Comparison of ENCODE assay signal across 8 mouse cellular contexts in the genomic region with DNA sequence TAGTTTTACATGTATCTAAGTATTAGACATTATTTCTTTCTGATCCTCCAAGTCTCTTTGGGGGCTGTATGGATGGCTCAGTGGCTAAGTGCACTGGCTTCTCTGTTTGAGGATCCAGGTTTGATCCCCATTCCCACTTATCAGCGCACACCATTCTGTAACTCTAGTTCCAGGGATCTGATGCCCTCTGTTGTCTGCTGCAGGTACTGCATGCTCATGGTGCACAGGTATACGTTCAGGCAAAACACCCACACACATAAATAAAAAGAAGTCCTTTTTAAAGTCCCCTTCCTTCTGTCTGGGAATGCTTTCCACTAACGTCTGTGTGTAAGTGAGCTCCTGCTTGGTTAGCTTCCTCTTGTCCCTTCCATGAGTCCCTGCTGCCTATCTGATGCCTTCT. TPM values are rescaled to one million over a fixed set of nuclear protein-coding genes. Genes with fewer than 3 reads are reported as not detected.
DNase-seq lines count a peak whose midpoint lies in the region; ATAC-seq lines count a peak whose summit lies in the region.

No protein-coding gene starts in this region.

- H3K36me3 ChIP-seq in midbrain, embryonic 14.5 days (ENCODE audit: control insufficient read depth, insufficient read depth, low read length), result peaks cover 53% of the 10 kb centered on the region
- H3K36me3 ChIP-seq in midbrain, embryonic 15.5 days (replicated peaks), result peaks cover 35% of the 10 kb centered on the region
- no peaks in the 10 kb centered on the region for H3K36me3 ChIP-seq in splenic B cell, adult 2 months (ENCODE audit: control insufficient read depth, insufficient read depth, low read length, poor library complexity, severe bottlenecking)

- intact Hi-C loops in left cerebral cortex, postnatal 25 days (cut with DNase I), result no loop called here

- H3K9ac ChIP-seq in midbrain, embryonic 14.5 days (replicated peaks; ENCODE audit: low read length), result no peak overlapping the region
- no peak overlapping the region for H3K9ac ChIP-seq in midbrain, embryonic 15.5 days

- no peaks in the 10 kb centered on the region for H3K9me3 ChIP-seq in midbrain, embryonic 14.5 days (ENCODE audit: control insufficient read depth, low read length)
- H3K9me3 ChIP-seq in midbrain, embryonic 15.5 days, result no peaks in the 10 kb centered on the region

- no peaks in the 10 kb centered on the region for H3K27me3 ChIP-seq in midbrain, embryonic 14.5 days (ENCODE audit: control insufficient read depth, insufficient read depth, low read length)
- H3K27me3 ChIP-seq in midbrain, embryonic 15.5 days (replicated peaks), result no peaks in the 10 kb centered on the region
- H3K27me3 ChIP-seq in splenic B cell, adult 2 months (ENCODE audit: control insufficient read depth, insufficient read depth, low read length, poor library complexity, severe bottlenecking), result no peaks in the 10 kb centered on the region

- H3K27ac ChIP-seq in midbrain, embryonic 14.5 days (replicated peaks; ENCODE audit: low read depth, low read length), result no peak overlapping the region
- H3K27ac ChIP-seq in midbrain, embryonic 15.5 days, result no peak overlapping the region

- H3K4me1 ChIP-seq in midbrain, embryonic 14.5 days (ENCODE audit: control insufficient read depth, insufficient read depth, low read length), result no peaks in the 10 kb centered on the region
- no peaks in the 10 kb centered on the region for H3K4me1 ChIP-seq in midbrain, embryonic 15.5 days

- 67% methylated on average over 3 of the region's 3 CpGs for WGBS in midbrain, embryonic 14.5 days
- 47% methylated on average over 3 of the region's 3 CpGs for WGBS in midbrain, embryonic 15.5 days

- ATAC-seq in midbrain, embryonic 14.5 days (ENCODE audit: low FRiP score, low TSS enrichment), result no peak
- ATAC-seq in midbrain, embryonic 15.5 days (replicated peaks), result no peak
- peak; percentile 83 for ATAC-seq in erythroid progenitor cell, adult 5-6 weeks (replicated peaks; ENCODE audit: low FRiP score, poor library complexity, severe bottlenecking)

- H3K4me2 ChIP-seq in midbrain, embryonic 14.5 days (ENCODE audit: low read length), result no peak overlapping the region
- H3K4me2 ChIP-seq in midbrain, embryonic 15.5 days, result no peak overlapping the region

- H3K4me3 ChIP-seq in midbrain, embryonic 14.5 days (replicated peaks; ENCODE audit: low read depth, low read length), result no peak overlapping the region
- no peak overlapping the region for H3K4me3 ChIP-seq in midbrain, embryonic 15.5 days

- DNase-seq in cerebellum, postnatal 10 days, result peak; percentile 46 to 63
- DNase-seq in cerebellum, adult 9-10 months, result no peak
- DNase-seq in midbrain, embryonic 14.5 days, result peak; percentile 43
- DNase-seq in splenic B cell, adult 2 months (ENCODE audit: low read depth, low spot score), result peak; percentile 55
- no peak for DNase-seq in frontal cortex, postnatal 25 days (ENCODE audit: low spot score in 2 of 2)
- no peak for DNase-seq in left cerebral cortex, postnatal 25 days (ENCODE audit: low spot score in 2 of 2)

RNA-seq across cellular contexts. Expression of gene Pnma1, which starts 16.0 kb away (rescaled TPM):
- 5.4 and 6.2 TPM in 2 replicates for polyA plus RNA-seq in midbrain, embryonic 14.5 days (2014; fragmentation: Nextera tagmentation; extraction: Ambion mirVana)
- polyA plus RNA-seq in midbrain, embryonic 15.5 days (2015; fragmentation: Nextera tagmentation; extraction: Ambion mirVana), result 6.5 and 7.7 TPM in 2 replicates
- total RNA-seq in erythroid progenitor cell, adult 5-6 weeks (2015; ENCODE audit: low replicate concordance), result 8.4 and 11.9 TPM in 2 replicates
- 13.5 and 15.9 TPM in 2 replicates for total RNA-seq in erythroid progenitor cell, adult 5-6 weeks (2017; ENCODE audit: low replicate concordance)
- total RNA-seq in left cerebral cortex, postnatal 25 days (2021), result 1 to 10 TPM; 4.9 to 5.2 TPM

RNA-seq across cellular contexts. Expression of gene Dnal1, which starts 18.1 kb away (rescaled TPM):
- polyA plus RNA-seq in midbrain, embryonic 14.5 days (2014; fragmentation: Nextera tagmentation; extraction: Ambion mirVana), result 7.0 and 7.8 TPM in 2 replicates
- polyA plus RNA-seq in midbrain, embryonic 15.5 days (2015; fragmentation: Nextera tagmentation; extraction: Ambion mirVana), result 8.2 and 10.8 TPM in 2 replicates
- not detected in 2 replicates for total RNA-seq in erythroid progenitor cell, adult 5-6 weeks (2015; ENCODE audit: low replicate concordance)
- 0.08 and 2.2 TPM in 2 replicates for total RNA-seq in erythroid progenitor cell, adult 5-6 weeks (2017; ENCODE audit: low replicate concordance)
- 100 to 1,000 TPM; 104 to 108 TPM for total RNA-seq in left cerebral cortex, postnatal 25 days (2021)

RNA-seq across cellular contexts. Expression of gene Acot6, which starts 31.8 kb away (rescaled TPM):
- 1.5 and 1.9 TPM in 2 replicates for polyA plus RNA-seq in midbrain, embryonic 14.5 days (2014; fragmentation: Nextera tagmentation; extraction: Ambion mirVana)
- polyA plus RNA-seq in midbrain, embryonic 15.5 days (2015; fragmentation: Nextera tagmentation; extraction: Ambion mirVana), result 1.1 and 1.3 TPM in 2 replicates
- total RNA-seq in erythroid progenitor cell, adult 5-6 weeks (2015; ENCODE audit: low replicate concordance), result not detected in 2 replicates
- 0.13 TPM in 1 of 2 replicates, not detected in the other for total RNA-seq in erythroid progenitor cell, adult 5-6 weeks (2017; ENCODE audit: low replicate concordance)
- 1 to 10 TPM; 3.7 to 3.9 TPM for total RNA-seq in left cerebral cortex, postnatal 25 days (2021)

Comparison
In these comparisons a context has a peak if more than half of its experiments do, and no peak if none do; other contexts are left out.
1. DNase-seq: peak in cerebellum, postnatal 10 days (2 of 2), midbrain, embryonic 14.5 days (single experiment) and splenic B cell, adult 2 months (single experiment); none in cerebellum, adult 9-10 months (single experiment), frontal cortex, postnatal 25 days (0 of 2) and left cerebral cortex, postnatal 25 days (0 of 2).
2. RNA of gene Dnal1, which starts 18.1 kb away (total RNA-seq): 104 to 108 TPM in left cerebral cortex, postnatal 25 days; 0.08 to 2.2 TPM in erythroid progenitor cell, adult 5-6 weeks; every median in the first group is over 10 times any median in the second.
3. RNA of gene Acot6, which starts 31.8 kb away (total RNA-seq): 3.7 to 3.9 TPM in left cerebral cortex, postnatal 25 days; 0.13 TPM in erythroid progenitor cell, adult 5-6 weeks; every median in the first group is over 4 times any median in the second.